Mouse (Mus musculus): ENCODE results near the gene Pym1.

The Pym1 gene

GRCm38 (mm10) chr10:128804271-128805091 is 56.8 kb downstream of the Pym1 start, which contains the start of gene Tmem198b:
Gene Tmem198b, minus strand, starts transcription at chr10:128804370.
- DNase-seq (ENCODE audit: low read depth) = peak; percentile 74

GRCm38 (mm10) chr10:128805092-128806000 is 57.7 kb downstream of the Pym1 start:
- peak; percentile 99 for DNase-seq (ENCODE audit: low read depth)

- DNase-seq (ENCODE audit: low read depth) = no peak
Observed at GRCm38 (mm10) chr10:128806086-128806485, 58.4 kb downstream of the Pym1 start.

GRCm38 (mm10) chr10:128807018-128807417 is 59.3 kb downstream of the Pym1 start:
- DNase-seq (ENCODE audit: low read depth) = no peak
